Mouse (Mus musculus) spleen, adult 2 months (tissue): ENCODE results near the gene Clca3a1.
"Not testable (repeated sequence)": the region's sequence is repeated elsewhere in the genome, so short reads cannot be mapped to it uniquely, and the experiment has no call there.

Experiments used
- CTCF ChIP-seq: fragments of 200-500 bp; IDR thresholded peaks from 2 replicates; pipeline ENCODE4 v1.5.1; 2011; ENCODE audit warnings: mild to moderate bottlenecking, inconsistent platforms; ENCODE audit not compliant: insufficient read depth, insufficient read length, insufficient replicate concordance; ENCODE audit errors: extremely low read depth
- POLR2A ChIP-seq: fragments of 200-500 bp; IDR thresholded peaks from 2 replicates; pipeline ENCODE4 v1.6.1; 2011; ENCODE audit warnings: low read depth, low read length, inconsistent platforms

- TF ChIP-seq POLR2A, CTCF: not testable (repeated sequence)
Observed at GRCm38 (mm10) chr3:144738396-144738795, 22.4 kb downstream of the Clca3a1 start.
